Mouse (Mus musculus): ENCODE measurements around the gene Steap4. TPM values are rescaled to one million over a fixed set of nuclear protein-coding genes. Genes with fewer than 3 reads are reported as not detected.

Gene Steap4
- total and polyA plus RNA-seq, 3 experiments: 23.4 to 29.3 (median 24.6) TPM

DNA sequence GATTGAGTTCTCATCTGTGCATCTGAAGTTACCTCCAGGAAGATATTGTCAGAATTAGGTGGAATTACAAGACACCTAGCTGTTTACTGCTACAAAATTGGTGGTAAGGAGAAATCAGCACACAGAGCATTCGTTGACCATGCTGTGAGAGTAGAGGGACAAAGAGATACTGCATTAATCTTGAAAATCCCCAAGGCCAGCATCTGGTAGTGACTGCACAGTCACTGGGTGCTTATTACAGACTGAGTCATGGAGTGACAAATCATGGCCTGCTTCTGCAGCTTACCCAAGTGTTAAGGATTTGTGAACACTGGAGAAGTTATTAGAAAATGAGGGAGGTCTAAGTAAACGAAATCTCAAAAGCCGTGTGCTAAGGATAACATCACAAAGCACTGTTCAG lies 53.0 kb downstream of the Steap4 start:
- 71% methylated on average over 3 of the region's 3 CpGs for WGBS
- no peaks in the 10 kb centered on the region for H3K79me2 ChIP-seq (replicated peaks; ENCODE audit: control insufficient read depth, insufficient read depth, low read length)
- H3K27me3 ChIP-seq (ENCODE audit: control insufficient read depth, insufficient read depth, low read length): no peaks in the 10 kb centered on the region
- no peak overlapping the region for H3K9ac ChIP-seq (ENCODE audit: low read depth, low read length)
- no peak for DNase-seq
- no peak overlapping the region for H3K27ac ChIP-seq
- H3K36me3 ChIP-seq (ENCODE audit: control insufficient read depth, insufficient read depth, low read length): no peaks in the 10 kb centered on the region
- no peak overlapping the region for H3K4me3 ChIP-seq
- TF ChIP-seq EP300 (IDR thresholded peaks at IDR 0.05; ENCODE audit: insufficient read depth, low read depth, low read length) (no peak), CTCF (IDR thresholded peaks at IDR 0.05) (no peak), POLR2A (IDR thresholded peaks at IDR 0.05; ENCODE audit: insufficient read depth, low read depth, low read length) (no peak)
- intact Hi-C loops (cut with DNase I): no loop called here
- H3K4me1 ChIP-seq (ENCODE audit: control insufficient read depth, insufficient read depth, low read length): no peaks in the 10 kb centered on the region

Other genes with a start within 250 kb of the Steap4 start
- 10 to 100 TPM; 84.5 to 97.1 TPM for gene Sri, start 85.6 kb downstream of the Steap4 start, total RNA-seq (2021)
- gene Sri, start 85.6 kb downstream of the Steap4 start, polyA plus RNA-seq (2012; rRNA removed): 80.8 and 113 TPM in 2 replicates

Measured in heart, adult 2 months (tissue).